Mouse (Mus musculus): ENCODE results near the gene Adat1.

DNA sequence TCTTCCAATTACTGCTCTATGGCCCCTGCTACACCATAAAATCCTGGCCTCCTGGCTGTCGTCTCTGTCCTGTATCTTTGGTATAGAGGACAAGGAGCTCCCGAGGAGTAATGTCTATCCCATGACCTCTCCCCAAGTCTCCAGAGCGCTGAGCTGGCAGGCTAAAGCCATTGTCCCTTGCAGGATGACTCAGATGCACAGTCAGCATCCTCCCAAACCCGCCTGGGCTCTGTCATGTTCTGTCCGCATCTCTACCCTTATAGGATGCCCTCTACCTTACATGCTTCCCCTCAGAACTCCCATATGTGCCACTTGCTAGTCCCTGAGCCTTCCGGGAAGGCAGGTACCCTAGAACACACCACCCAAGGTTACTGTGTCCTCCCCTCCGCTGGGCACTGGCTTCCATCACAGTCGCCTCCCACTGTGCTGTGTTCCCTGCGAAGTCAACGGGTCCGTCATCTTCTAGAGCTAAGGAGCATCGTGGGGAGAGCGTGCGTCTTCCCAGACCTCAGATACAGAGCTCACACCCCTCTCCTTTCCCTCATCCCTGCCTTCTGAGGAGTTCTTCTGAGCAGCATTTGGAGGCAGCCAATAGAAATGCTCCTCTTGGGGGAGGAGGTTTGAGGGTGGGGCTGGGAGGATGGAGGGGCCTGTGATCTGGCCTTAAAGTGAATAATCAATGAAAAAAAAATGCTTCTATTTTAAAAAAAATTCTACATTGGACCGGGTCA is 31.3 kb downstream of the Adat1 start:
- TF ChIP-seq CTCF (IDR thresholded peaks at IDR 0.05; ENCODE audit: extremely low read depth, insufficient read length, insufficient replicate concordance, low read depth, low read length) (no peak), POLR2A (IDR thresholded peaks at IDR 0.05; ENCODE audit: low read depth, low read length) (no peak)

Measured in small intestine, adult 2 months (tissue).